Mouse (Mus musculus) limb, embryonic 10.5 days (tissue): Measurements from ENCODE around the gene Nell2. TPM values are rescaled to one million over a fixed set of nuclear protein-coding genes. Genes with fewer than 3 reads are reported as not detected.

Experiments used
- DNase-seq: peaks from one replicate; pipeline ENCODE4 v3.0.0-alpha.2; 2017; ENCODE audit warnings: low spot score
- H3K27ac ChIP-seq: fragments of 300-500 bp; sonication (generic); 2 replicates; pipeline ENCODE4 v1.5.1; 2016; ENCODE audit warnings: mild to moderate bottlenecking
- H3K27me3 ChIP-seq: fragments of 300-500 bp; sonication (generic); 2 replicates; pipeline ENCODE4 v1.6.1; 2016; ENCODE audit warnings: low read depth, mild to moderate bottlenecking; ENCODE audit not compliant: poor library complexity, severe bottlenecking
- H3K36me3 ChIP-seq: fragments of 300-500 bp; sonication (generic); 2 replicates; pipeline ENCODE4 v1.6.1; 2016; ENCODE audit warnings: mild to moderate bottlenecking, moderate library complexity
- H3K4me1 ChIP-seq: fragments of 300-500 bp; sonication (generic); 2 replicates; pipeline ENCODE4 v1.6.1; 2016
- H3K4me3 ChIP-seq: fragments of 300-500 bp; sonication (generic); 2 replicates; pipeline ENCODE4 v1.5.1; 2016; ENCODE audit warnings: mild to moderate bottlenecking, moderate library complexity
- H3K9me3 ChIP-seq: fragments of 300-500 bp; sonication (generic); replicated peaks from 2 replicates; pipeline ENCODE4 v1.6.1; 2016; ENCODE audit warnings: mild to moderate bottlenecking
- WGBS: fragments of 180-500 bp; shearing (Covaris S2); methylation state at CpG from one replicate; pipeline ENCODE4 v1.1.7; 2016; 5-methylcytosine and 5-hydroxymethylcytosine counted together
- polyA plus RNA-seq: library from polyadenylated mRNA; unstranded; fragments of >200 nt; fragmentation: Nextera tagmentation; extraction: Ambion mirVana; gene quantifications from 2 replicates; pipeline ENCODE4 v1.2.1, GENCODE M21; 2016

Nell2 gene
- polyA plus RNA-seq, 1 experiment from 2014 or later, result 4.1 TPM

DNA sequence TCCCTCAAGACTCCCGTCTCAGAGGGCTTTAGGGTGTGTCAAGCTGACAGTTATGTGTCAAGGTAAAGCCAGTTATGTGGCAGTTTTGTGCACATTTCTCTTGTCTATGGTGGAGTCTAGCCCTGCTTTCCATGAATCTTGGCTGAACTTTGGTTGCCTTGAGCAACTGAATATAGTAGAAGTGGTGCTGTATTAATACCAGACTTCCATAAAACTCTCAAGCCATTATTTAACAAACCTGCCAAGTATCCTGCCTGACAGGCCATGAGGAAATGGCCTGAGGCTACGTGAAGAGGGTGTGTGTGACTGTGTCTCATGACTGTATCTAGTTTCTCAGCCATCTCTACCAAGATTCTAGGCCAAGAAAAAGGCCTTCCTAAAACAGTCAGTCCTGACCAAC is 147.5 kb downstream of the Nell2 start:
- Histone ChIP-seq H3K36me3 (no peaks in the 10 kb centered on the region), H3K4me1 (peaks cover 8% of the 10 kb centered on the region), H3K27me3 (no peaks in the 10 kb centered on the region), H3K27ac (no peak overlapping the region), H3K4me3 (no peak overlapping the region), H3K9me3 (no peaks in the 10 kb centered on the region)
- WGBS, result 72% methylated on average over 2 of the region's 2 CpGs
- DNase-seq, result no peak

DNA sequence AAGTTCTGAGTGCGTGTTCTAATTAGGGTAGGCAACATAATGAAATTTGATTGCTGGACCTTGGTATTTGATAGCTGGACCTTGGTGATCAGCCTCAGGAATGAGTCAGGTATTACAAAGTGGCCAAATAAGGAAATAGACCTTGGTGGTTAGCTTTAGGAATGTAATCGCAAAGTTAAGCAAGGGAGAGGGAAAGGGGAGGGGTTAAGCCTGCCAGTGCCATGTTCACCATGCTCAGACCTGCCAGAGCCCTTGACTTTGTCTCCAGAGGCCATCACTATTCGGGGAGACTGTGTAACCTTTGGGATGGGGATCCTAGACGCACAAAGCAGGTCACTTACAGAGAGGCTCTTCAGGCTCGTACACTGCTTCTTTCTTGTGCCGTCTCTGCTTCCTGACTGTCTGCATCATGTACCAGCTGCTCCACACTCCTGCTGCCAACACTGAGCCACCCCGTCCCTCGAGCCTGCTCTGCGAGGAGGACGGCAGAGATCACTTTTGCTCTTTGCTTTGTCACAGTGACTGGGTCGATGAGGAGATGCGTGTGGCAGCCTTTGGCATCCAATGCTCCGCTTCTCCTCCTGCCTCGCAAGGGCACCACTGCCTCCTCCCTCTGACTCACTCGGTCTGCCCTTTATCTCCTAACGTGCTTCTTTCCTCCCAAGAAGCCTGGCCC is 157.5 kb downstream of the Nell2 start:
- Histone ChIP-seq H3K9me3 (no peaks in the 10 kb centered on the region), H3K4me3 (no peak overlapping the region), H3K27ac (no peak overlapping the region), H3K27me3 (no peaks in the 10 kb centered on the region), H3K36me3 (no peaks in the 10 kb centered on the region), H3K4me1 (peaks cover 2% of the 10 kb centered on the region; the same call in 1 of the 2 replicates)
- DNase-seq, result no peak
- WGBS, result 82% methylated on average over 16 of the region's 16 CpGs

DNA sequence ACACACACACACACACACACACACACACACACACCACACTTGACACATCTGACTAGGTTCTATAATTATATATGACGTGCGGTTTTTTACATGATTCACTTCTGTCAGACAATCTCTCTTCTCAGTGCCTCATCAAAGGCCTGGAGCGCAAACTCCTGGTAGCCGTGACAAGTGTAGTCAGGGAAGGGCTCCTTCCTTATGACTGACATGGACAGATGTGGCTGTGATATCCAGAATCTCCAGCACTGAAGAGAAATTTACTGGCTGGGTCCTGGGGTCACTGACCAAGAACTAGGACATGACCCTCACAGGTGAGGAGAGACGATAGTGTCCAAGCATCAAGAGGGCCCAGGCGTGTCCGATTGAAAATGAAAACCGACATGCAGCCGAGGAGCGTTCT is 160.2 kb downstream of the Nell2 start:
- Histone ChIP-seq H3K36me3 (no peaks in the 10 kb centered on the region), H3K4me1 (peaks cover 2% of the 10 kb centered on the region; the same call in 1 of the 2 replicates), H3K4me3 (no peak overlapping the region), H3K27me3 (no peaks in the 10 kb centered on the region), H3K9me3 (no peaks in the 10 kb centered on the region), H3K27ac (no peak overlapping the region)
- 91% methylated on average over 10 of the region's 10 CpGs for WGBS
- no peak for DNase-seq

DNA sequence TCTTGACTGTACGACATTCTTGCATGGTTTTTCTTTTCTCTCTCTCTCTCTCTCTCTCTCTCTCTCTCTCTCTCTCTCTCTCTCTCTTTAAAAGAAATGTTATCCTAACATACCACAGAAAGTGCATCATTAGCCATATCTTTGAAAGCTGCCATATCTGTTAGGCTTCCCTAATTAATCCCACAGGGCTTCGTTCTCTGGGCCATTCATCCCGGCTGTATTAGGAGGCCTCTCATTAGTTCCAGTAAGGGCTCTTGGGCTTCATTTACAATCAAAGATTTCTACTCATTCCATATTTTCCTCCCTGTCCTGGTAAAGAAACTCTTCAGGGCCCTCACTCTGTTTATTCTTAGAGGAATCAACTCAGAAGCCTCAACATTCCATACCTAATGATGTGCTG is 161.9 kb downstream of the Nell2 start:
- Histone ChIP-seq H3K4me3 (no peak overlapping the region), H3K36me3 (no peaks in the 10 kb centered on the region), H3K27me3 (no peaks in the 10 kb centered on the region), H3K9me3 (no peaks in the 10 kb centered on the region), H3K4me1 (peaks cover 2% of the 10 kb centered on the region; the same call in 1 of the 2 replicates), H3K27ac (no peak overlapping the region)
- WGBS, result 76% methylated on average over 3 of the region's 3 CpGs
- no peak for DNase-seq

DNA sequence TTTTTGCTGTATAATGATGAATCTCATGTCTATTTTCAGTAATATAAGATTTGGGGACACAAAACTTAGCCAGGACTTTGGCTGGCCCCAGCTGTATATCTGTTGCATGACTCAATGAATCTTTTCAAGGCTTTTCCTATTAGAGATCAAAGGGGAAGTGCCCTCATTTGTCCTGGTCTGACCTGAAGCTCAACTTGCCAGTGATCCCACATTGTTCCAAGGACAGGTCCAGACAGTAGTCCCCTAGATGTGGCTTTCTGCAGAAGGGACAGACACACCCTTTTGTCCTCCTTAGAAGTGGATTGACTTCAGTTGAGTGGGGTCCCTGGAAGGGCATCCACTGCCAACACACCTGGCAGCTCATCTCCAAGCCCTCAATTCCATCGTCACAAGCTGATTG is 173.6 kb downstream of the Nell2 start:
- Histone ChIP-seq H3K27me3 (no peaks in the 10 kb centered on the region), H3K4me3 (no peak overlapping the region), H3K4me1 (no peaks in the 10 kb centered on the region), H3K36me3 (no peaks in the 10 kb centered on the region), H3K27ac (no peak overlapping the region), H3K9me3 (no peaks in the 10 kb centered on the region)
- no peak for DNase-seq
- WGBS, result 89% methylated on average over 1 of the region's 1 CpGs

DNA sequence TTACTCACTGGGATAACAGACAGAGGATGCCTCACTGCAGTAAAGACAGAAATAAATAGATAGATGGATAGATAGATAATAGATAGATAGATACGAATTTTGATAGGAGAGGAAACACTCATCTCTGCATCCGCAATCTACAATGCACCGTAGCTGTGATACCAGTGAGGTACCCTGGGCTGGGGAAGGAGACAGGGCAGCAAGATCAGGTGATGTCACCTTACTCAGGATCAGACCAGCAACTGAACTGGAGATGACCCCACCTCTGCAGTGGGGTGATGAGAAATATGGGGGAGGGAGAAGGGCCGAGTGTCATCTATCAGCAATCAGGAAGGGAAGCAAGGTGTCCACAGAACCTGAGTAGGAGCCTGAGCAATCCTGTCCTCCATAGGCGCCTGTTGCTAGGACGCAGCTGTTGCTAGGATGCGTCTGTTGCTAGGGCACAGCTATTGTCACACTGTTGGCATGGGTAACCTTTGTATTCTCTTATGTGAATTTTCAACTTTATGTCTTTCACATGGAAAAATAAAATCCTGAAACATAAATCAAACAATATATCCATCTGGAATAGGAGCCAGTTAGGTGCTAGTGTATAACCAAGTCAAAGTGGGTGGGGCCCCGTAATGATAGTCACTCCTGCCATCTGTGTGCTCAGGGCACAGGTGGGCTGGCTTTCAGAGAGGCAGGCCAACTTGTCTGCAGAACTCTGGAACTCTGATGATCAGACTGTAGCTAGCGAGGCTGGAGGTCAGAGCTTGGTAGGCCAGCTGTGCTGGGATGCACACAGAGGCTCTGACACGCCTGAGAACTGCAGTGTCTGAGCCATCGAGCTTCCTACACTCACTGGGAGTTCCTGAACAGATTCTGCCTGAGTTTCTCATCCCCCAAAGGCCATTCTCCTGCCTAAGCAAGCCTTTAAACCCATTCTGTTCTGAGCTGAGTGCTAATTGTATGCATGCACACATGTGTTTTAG is 193.7 kb downstream of the Nell2 start:
- H3K27ac ChIP-seq, result no peak overlapping the region
- H3K4me3 ChIP-seq, result no peak overlapping the region
- 89% methylated on average over 11 of the region's 11 CpGs for WGBS
- H3K27me3 ChIP-seq, result no peaks in the 10 kb centered on the region
- no peak for DNase-seq
- H3K36me3 ChIP-seq, result no peaks in the 10 kb centered on the region
- no peaks in the 10 kb centered on the region for H3K4me1 ChIP-seq
- H3K9me3 ChIP-seq, result no peaks in the 10 kb centered on the region

DNA sequence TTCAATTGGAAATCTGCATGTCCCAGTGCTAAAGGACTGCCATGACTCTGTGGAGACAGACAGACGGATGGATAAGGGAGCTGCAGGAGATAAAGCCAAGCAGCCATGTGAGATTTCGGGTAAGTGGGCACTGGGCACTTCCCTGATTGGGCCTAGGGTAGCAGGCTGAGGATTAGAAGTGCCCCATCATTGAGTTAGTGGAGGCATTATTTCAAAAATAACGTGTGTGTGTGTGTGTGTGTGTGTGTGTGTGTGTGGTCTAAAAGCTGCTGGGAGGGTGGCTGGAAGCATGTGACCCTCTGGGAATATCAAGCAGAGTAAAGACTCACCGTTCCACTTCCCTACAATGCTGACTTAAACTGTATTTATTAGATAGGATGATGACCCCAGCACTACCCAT is 195.1 kb downstream of the Nell2 start:
- H3K27me3 ChIP-seq, result no peaks in the 10 kb centered on the region
- no peaks in the 10 kb centered on the region for H3K4me1 ChIP-seq
- no peaks in the 10 kb centered on the region for H3K36me3 ChIP-seq
- H3K27ac ChIP-seq, result no peak overlapping the region
- DNase-seq, result no peak
- no peak overlapping the region for H3K4me3 ChIP-seq
- 87% methylated on average over 4 of the region's 4 CpGs for WGBS
- no peaks in the 10 kb centered on the region for H3K9me3 ChIP-seq

DNA sequence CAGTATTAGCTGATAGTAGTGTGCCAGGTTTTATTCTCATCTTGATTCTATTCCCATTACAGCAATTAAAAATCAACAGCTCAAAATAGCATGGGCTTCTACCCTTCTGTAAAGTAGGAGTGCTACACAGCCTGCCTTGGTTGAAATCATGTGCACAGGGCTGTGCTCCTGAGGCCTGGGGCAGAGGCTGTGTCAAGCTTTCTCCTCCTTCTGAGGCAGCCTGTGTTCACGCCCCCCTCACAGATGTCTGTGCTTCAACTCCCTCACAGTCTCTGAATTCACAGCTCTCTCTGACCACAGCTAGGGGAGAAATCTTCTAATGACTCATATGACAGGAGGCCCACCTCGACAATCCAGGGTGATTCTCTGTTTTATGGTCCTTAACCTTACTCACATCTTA is 197.4 kb downstream of the Nell2 start:
- no peaks in the 10 kb centered on the region for H3K27me3 ChIP-seq
- H3K36me3 ChIP-seq, result no peaks in the 10 kb centered on the region
- H3K27ac ChIP-seq, result no peak overlapping the region
- no peak overlapping the region for H3K4me3 ChIP-seq
- no peaks in the 10 kb centered on the region for H3K9me3 ChIP-seq
- no peak for DNase-seq
- no peaks in the 10 kb centered on the region for H3K4me1 ChIP-seq
- 58% methylated on average over 2 of the region's 2 CpGs for WGBS

DNA sequence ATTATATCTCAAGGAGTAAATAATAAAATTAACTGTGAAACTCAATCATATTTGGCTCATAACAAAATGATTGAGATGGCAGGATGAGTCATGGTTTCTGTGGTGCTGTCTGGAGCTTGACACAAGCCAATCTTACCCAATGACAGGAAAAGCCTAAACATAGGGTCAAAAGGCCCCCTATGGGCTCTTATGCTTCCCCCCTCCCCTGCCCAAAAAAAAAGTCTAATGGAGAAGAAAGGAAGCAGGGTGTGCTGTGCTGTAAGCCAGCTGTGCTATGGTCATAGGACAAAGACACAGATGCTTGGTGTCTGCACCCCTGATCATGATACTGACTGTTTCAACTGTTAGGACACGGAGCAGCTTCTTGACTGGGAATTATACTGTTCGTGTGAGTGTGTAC is 205.6 kb downstream of the Nell2 start:
- DNase-seq, result no peak
- no peak overlapping the region for H3K27ac ChIP-seq
- H3K4me3 ChIP-seq, result no peak overlapping the region
- no peaks in the 10 kb centered on the region for H3K36me3 ChIP-seq
- WGBS, result 90% methylated on average over 2 of the region's 2 CpGs
- H3K4me1 ChIP-seq, result peaks cover 4% of the 10 kb centered on the region; the same call in 1 of the 2 replicates
- no peaks in the 10 kb centered on the region for H3K9me3 ChIP-seq
- H3K27me3 ChIP-seq, result no peaks in the 10 kb centered on the region

DNA sequence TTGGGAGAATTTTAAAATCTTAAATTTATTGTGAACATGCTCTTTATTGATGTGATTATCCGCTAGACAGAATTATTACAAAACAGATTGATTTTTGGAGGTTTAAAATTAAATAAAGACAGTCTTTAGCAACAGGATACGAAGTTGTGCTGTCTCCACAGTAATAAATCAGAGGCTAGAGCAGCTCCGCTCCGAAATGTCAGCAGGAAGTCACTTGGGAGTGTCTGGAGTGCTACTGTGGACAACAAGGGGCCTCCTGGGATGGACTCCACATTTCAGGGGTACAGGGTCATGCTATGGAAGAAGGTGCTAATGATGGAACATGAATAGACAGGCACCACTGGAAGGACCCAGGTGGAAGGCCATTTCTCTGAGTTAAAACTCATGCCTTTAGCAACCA is 211.7 kb downstream of the Nell2 start:
- no peaks in the 10 kb centered on the region for H3K27me3 ChIP-seq
- peaks cover 24% of the 10 kb centered on the region for H3K4me1 ChIP-seq
- no peak for DNase-seq
- WGBS, result 50% methylated on average over 4 of the region's 4 CpGs
- no peak overlapping the region for H3K27ac ChIP-seq
- no peak overlapping the region for H3K4me3 ChIP-seq
- no peaks in the 10 kb centered on the region for H3K36me3 ChIP-seq
- H3K9me3 ChIP-seq, result no peaks in the 10 kb centered on the region

DNA sequence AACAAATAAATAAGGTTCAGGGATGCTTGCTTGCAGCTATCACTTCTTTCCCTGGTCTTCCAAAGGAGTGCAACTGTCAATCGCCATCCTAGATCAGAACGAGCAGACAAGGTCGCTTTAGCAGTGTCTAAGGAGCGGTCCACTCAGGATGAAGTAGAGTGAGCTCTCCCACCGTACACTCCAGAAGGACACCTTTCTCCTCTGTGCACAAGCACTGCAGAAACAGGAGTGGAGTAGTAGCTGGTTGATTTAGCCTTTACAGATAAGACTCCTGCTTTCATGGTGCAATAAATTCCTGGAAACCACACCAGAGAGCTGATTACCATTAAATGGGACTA is 213.6 kb downstream of the Nell2 start:
- 88% methylated on average over 5 of the region's 5 CpGs for WGBS
- no peak for DNase-seq
- no peak overlapping the region for H3K27ac ChIP-seq
- H3K36me3 ChIP-seq, result no peaks in the 10 kb centered on the region
- H3K4me3 ChIP-seq, result no peak overlapping the region
- H3K27me3 ChIP-seq, result no peaks in the 10 kb centered on the region
- H3K4me1 ChIP-seq, result peaks cover 24% of the 10 kb centered on the region
- no peaks in the 10 kb centered on the region for H3K9me3 ChIP-seq

DNA sequence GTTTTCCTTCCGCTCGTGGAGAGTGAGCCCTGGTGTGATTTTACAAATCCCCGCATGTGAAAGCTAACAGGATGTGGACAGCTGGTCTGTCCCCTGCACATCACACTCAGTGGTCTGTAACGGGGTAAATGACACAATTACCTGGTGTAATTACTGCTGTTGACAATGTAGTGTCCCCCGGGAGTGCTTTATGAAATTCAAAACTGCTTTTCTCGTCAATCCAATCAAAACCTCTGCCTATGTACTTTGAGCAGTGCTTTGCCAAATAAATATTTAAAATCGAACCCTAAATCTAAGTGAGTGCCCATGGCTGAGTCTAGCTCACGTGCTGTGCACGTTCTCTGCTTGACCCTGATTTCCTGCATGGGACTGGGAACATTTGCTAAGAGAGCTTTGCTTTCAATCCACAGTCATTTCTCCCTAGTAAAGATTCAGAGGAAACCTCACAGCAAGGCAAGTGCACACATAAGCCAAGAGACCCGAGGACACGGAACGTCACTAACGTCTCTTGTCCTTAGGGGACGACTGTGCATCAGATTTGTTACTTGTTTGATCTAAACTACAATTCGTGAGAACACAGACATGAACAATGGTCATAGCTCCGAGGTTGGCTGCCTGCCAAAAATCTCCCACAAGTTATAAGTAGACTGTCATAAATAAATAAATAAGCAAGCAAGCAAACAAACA is 214.1 kb downstream of the Nell2 start:
- Histone ChIP-seq H3K4me1 (peaks cover 24% of the 10 kb centered on the region), H3K27me3 (no peaks in the 10 kb centered on the region), H3K27ac (no peak overlapping the region), H3K36me3 (no peaks in the 10 kb centered on the region), H3K9me3 (no peaks in the 10 kb centered on the region), H3K4me3 (no peak overlapping the region)
- DNase-seq, result no peak
- 76% methylated on average over 16 of the region's 16 CpGs for WGBS

DNA sequence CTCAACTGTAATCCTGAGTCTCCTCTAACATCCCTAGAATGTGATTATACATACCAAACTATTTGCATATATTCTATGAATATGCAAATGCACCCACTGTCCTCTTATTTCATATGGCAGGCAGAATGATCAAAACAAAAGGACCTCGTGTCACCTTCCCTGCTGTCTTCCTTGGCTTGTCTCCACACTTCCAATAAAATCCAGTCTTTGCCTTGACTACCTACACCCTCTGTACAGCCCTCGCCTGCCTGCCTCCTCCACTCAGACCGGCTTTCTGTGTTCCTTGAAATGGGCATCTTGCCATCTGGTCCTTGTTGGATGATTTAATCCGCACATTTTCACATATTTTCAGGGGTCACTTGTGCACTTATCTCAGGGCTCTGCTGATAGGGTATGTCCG is 215.1 kb downstream of the Nell2 start:
- no peak for DNase-seq
- Histone ChIP-seq H3K4me1 (peaks cover 24% of the 10 kb centered on the region), H3K4me3 (no peak overlapping the region), H3K27ac (no peak overlapping the region), H3K36me3 (no peaks in the 10 kb centered on the region), H3K9me3 (no peaks in the 10 kb centered on the region), H3K27me3 (no peaks in the 10 kb centered on the region)
- WGBS, result 86% methylated on average over 5 of the region's 5 CpGs
